Mouse (Mus musculus) C2C12 (cell line): ENCODE results near the gene Fxr2.

Source experiments
- CEBPB ChIP-seq: IDR thresholded peaks from one replicate; pipeline ENCODE4 v1.6.1; 2011; ENCODE audit warnings: low read depth, mild to moderate bottlenecking, control low read depth, moderate library complexity
- CTCF ChIP-seq: IDR thresholded peaks from one replicate; pipeline ENCODE4 v1.5.1; 2011; ENCODE audit not compliant: control insufficient read depth, insufficient read depth, insufficient read length
- MYOG ChIP-seq: IDR thresholded peaks from one replicate; pipeline ENCODE4 v1.6.1; 2011; ENCODE audit not compliant: control insufficient read depth, insufficient read length; ENCODE audit errors: extremely low read depth
- USF1 ChIP-seq: IDR thresholded peaks from one replicate; pipeline ENCODE4 v1.6.1; 2011; ENCODE audit warnings: low read depth, mild to moderate bottlenecking, control low read depth, moderate library complexity

DNA sequence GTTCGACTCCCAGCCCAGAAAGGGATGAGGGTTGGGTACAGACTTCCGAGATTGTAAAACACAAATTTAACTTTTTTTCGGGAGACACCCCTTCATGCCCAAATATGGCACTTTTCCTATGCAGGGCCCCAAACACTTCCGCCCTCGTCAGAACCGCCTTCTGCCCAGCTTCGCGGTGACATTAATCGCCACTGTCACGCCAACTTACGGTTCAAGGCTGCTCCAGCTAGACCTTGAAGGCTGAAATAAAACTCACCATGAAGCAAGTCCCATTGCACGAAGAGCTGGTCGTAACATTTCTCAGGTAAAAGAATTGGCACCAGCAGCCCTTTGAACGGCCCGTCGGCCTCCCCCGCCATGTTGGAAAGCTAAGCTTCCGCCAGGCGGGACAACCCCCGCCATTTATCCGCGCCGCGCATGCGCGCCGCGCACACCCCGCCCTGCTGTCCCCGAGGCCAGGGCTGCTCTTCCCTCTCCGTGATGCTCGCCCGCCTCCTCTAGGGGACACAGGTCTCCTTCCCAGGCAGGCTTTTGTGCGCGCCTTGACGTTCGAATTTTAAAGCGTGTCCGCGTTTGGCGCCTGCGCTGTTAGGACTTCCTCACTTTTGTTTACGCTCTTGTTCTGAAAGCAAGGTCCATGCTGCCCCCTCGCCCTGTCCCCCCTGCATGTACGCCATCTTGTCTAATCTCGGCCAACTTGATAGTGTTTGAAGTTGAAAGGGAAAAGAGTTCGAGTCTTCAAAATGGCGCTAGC, 29.6 kb downstream of the Fxr2 start, which contains the start of gene Mpdu1:
- TF ChIP-seq CTCF (no peak), USF1 (no peak), CEBPB (no peak), MYOG (no peak)
